Mouse (Mus musculus) limb, embryonic 12.5 days (tissue): ENCODE results near the gene Mxd4. TPM values are rescaled to one million over a fixed set of nuclear protein-coding genes. Genes with fewer than 3 reads are reported as not detected.

Experiments
- ATAC-seq: fragments of 200-750 bp; cut with Nextera tagmentation; 2 replicates; pipeline ENCODE4 v1.8.0; 2017; ENCODE audit warnings: low read depth, moderate TSS enrichment; ENCODE audit not compliant: insufficient number of reproducible peaks, insufficient read depth, low FRiP score, low TSS enrichment
- H3K27ac ChIP-seq: fragments of 300-500 bp; sonication (generic); 2 replicates; pipeline ENCODE4 v1.5.1; 2016; ENCODE audit warnings: mild to moderate bottlenecking, moderate library complexity
- H3K27me3 ChIP-seq: fragments of 300-500 bp; sonication (generic); 2 replicates; pipeline ENCODE4 v1.6.1; 2016; ENCODE audit warnings: mild to moderate bottlenecking, moderate library complexity
- H3K36me3 ChIP-seq: fragments of 300-500 bp; sonication (generic); 2 replicates; pipeline ENCODE4 v1.6.1; 2016; ENCODE audit warnings: mild to moderate bottlenecking, moderate library complexity
- H3K4me1 ChIP-seq: fragments of 300-500 bp; sonication (generic); replicated peaks from 2 replicates; pipeline ENCODE4 v1.6.1; 2016
- H3K4me2 ChIP-seq: fragments of 300-500 bp; sonication (generic); 2 replicates; pipeline ENCODE4 v1.6.1; 2016; ENCODE audit warnings: mild to moderate bottlenecking, moderate library complexity
- H3K4me3 ChIP-seq: fragments of 300-500 bp; sonication (generic); replicated peaks from 2 replicates; pipeline ENCODE4 v1.5.1; 2016; ENCODE audit warnings: mild to moderate bottlenecking
- H3K9ac ChIP-seq: fragments of 300-500 bp; sonication (generic); replicated peaks from 2 replicates; pipeline ENCODE4 v1.6.1; 2016; ENCODE audit warnings: mild to moderate bottlenecking, moderate library complexity
- H3K9me3 ChIP-seq: fragments of 300-500 bp; sonication (generic); 2 replicates; pipeline ENCODE4 v1.6.1; 2016; ENCODE audit warnings: mild to moderate bottlenecking, moderate library complexity
- WGBS: fragments of 180-500 bp; shearing (Covaris S2); methylation state at CpG from one replicate; pipeline ENCODE4 v1.1.7; 2016; 5-methylcytosine and 5-hydroxymethylcytosine counted together
- polyA plus RNA-seq: library from polyadenylated mRNA; unstranded; fragments of >200 nt; fragmentation: Nextera tagmentation; extraction: Ambion mirVana; gene quantifications from 2 replicates; pipeline ENCODE4 v1.2.1, GENCODE M21; 2016

Gene Mxd4
- polyA plus RNA-seq, 1 experiment from 2014 or later = 29.3 TPM

GRCm38 (mm10) chr5:34220001-34220400 is 32.5 kb upstream of the Mxd4 start:
- no peak overlapping the region for H3K4me3 ChIP-seq
- 81% methylated on average over 4 of the region's 4 CpGs for WGBS

GRCm38 (mm10) chr5:34218672-34219071 is 31.2 kb upstream of the Mxd4 start:
- H3K4me1 ChIP-seq = no peaks in the 10 kb centered on the region
- H3K27ac ChIP-seq = no peak overlapping the region
- H3K4me2 ChIP-seq = no peak overlapping the region
- H3K36me3 ChIP-seq = no peaks in the 10 kb centered on the region
- no peak overlapping the region for H3K4me3 ChIP-seq
- ATAC-seq = no peak
- H3K9ac ChIP-seq = no peak overlapping the region
- no peaks in the 10 kb centered on the region for H3K9me3 ChIP-seq
- 80% methylated on average over 5 of the region's 5 CpGs for WGBS
- H3K27me3 ChIP-seq = no peaks in the 10 kb centered on the region

More at GRCm38 (mm10) chr5:34220001-34220400, 32.5 kb upstream of the Mxd4 start:
- Histone ChIP-seq H3K4me2 (no peak overlapping the region), H3K4me1 (no peaks in the 10 kb centered on the region), H3K27me3 (no peaks in the 10 kb centered on the region), H3K9me3 (no peaks in the 10 kb centered on the region), H3K36me3 (no peaks in the 10 kb centered on the region), H3K27ac (no peak overlapping the region), H3K9ac (no peak overlapping the region)
- ATAC-seq = no peak

GRCm38 (mm10) chr5:34217756-34218155 is 30.2 kb upstream of the Mxd4 start:
- H3K4me2 ChIP-seq = no peak overlapping the region
- H3K9ac ChIP-seq = no peak overlapping the region
- no peak overlapping the region for H3K27ac ChIP-seq
- no peak for ATAC-seq
- H3K4me3 ChIP-seq = no peak overlapping the region
- H3K9me3 ChIP-seq = no peaks in the 10 kb centered on the region
- H3K36me3 ChIP-seq = no peaks in the 10 kb centered on the region
- WGBS = 48% methylated on average over 9 of the region's 9 CpGs
- no peaks in the 10 kb centered on the region for H3K4me1 ChIP-seq
- H3K27me3 ChIP-seq = no peaks in the 10 kb centered on the region

GRCm38 (mm10) chr5:34216025-34216424 is 28.5 kb upstream of the Mxd4 start:
- H3K27ac ChIP-seq = no peak overlapping the region
- H3K27me3 ChIP-seq = no peaks in the 10 kb centered on the region
- H3K9ac ChIP-seq = no peak overlapping the region
- H3K9me3 ChIP-seq = no peaks in the 10 kb centered on the region
- 79% methylated on average over 7 of the region's 7 CpGs for WGBS
- no peak overlapping the region for H3K4me2 ChIP-seq
- no peaks in the 10 kb centered on the region for H3K36me3 ChIP-seq
- no peaks in the 10 kb centered on the region for H3K4me1 ChIP-seq
- ATAC-seq = no peak
- no peak overlapping the region for H3K4me3 ChIP-seq

- WGBS = 82% methylated on average over 8 of the region's 8 CpGs
- no peaks in the 10 kb centered on the region for H3K27me3 ChIP-seq
- H3K27ac ChIP-seq = no peak overlapping the region
- H3K4me3 ChIP-seq = no peak overlapping the region
- H3K9me3 ChIP-seq = no peaks in the 10 kb centered on the region
- no peaks in the 10 kb centered on the region for H3K4me1 ChIP-seq
- ATAC-seq = no peak
- no peak overlapping the region for H3K4me2 ChIP-seq
- no peak overlapping the region for H3K9ac ChIP-seq
- H3K36me3 ChIP-seq = no peaks in the 10 kb centered on the region
These were observed 26.1 kb upstream of the Mxd4 start for GRCm38 (mm10) chr5:34213659-34214058.

- Histone ChIP-seq H3K4me1 (no peaks in the 10 kb centered on the region), H3K9ac (no peak overlapping the region), H3K27ac (no peak overlapping the region), H3K9me3 (no peaks in the 10 kb centered on the region), H3K27me3 (no peaks in the 10 kb centered on the region), H3K4me3 (no peak overlapping the region), H3K36me3 (no peaks in the 10 kb centered on the region), H3K4me2 (no peak overlapping the region)
- ATAC-seq = peak; percentile 82
- 0% methylated on average over 1 of the region's 1 CpGs for WGBS
These were observed 22.8 kb upstream of the Mxd4 start for GRCm38 (mm10) chr5:34210279-34210678.

GRCm38 (mm10) chr5:34207503-34207902 is 20.0 kb upstream of the Mxd4 start:
- Histone ChIP-seq H3K9me3 (no peaks in the 10 kb centered on the region), H3K27me3 (no peaks in the 10 kb centered on the region), H3K4me1 (no peaks in the 10 kb centered on the region), H3K27ac (no peak overlapping the region), H3K36me3 (no peaks in the 10 kb centered on the region), H3K4me2 (no peak overlapping the region), H3K4me3 (no peak overlapping the region), H3K9ac (no peak overlapping the region)
- WGBS = 39% methylated on average over 3 of the region's 3 CpGs
- no peak for ATAC-seq

GRCm38 (mm10) chr5:34205788-34206187 is 18.3 kb upstream of the Mxd4 start:
- Histone ChIP-seq H3K27ac (no peak overlapping the region), H3K9ac (no peak overlapping the region), H3K4me2 (no peak overlapping the region), H3K4me3 (no peak overlapping the region), H3K9me3 (no peaks in the 10 kb centered on the region), H3K36me3 (no peaks in the 10 kb centered on the region), H3K27me3 (no peaks in the 10 kb centered on the region), H3K4me1 (no peaks in the 10 kb centered on the region)
- no peak for ATAC-seq
- WGBS = 80% methylated on average over 2 of the region's 2 CpGs

- no peak overlapping the region for H3K9ac ChIP-seq
- H3K36me3 ChIP-seq = no peaks in the 10 kb centered on the region
- ATAC-seq = no peak
- no peaks in the 10 kb centered on the region for H3K9me3 ChIP-seq
- 78% methylated on average over 2 of the region's 2 CpGs for WGBS
- H3K4me3 ChIP-seq = no peak overlapping the region
- no peak overlapping the region for H3K4me2 ChIP-seq
- H3K27me3 ChIP-seq = no peaks in the 10 kb centered on the region
- H3K27ac ChIP-seq = no peak overlapping the region
- no peaks in the 10 kb centered on the region for H3K4me1 ChIP-seq
These were observed 17.4 kb upstream of the Mxd4 start for GRCm38 (mm10) chr5:34204911-34205310.

GRCm38 (mm10) chr5:34202006-34202405 is 14.5 kb upstream of the Mxd4 start:
- no peaks in the 10 kb centered on the region for H3K9me3 ChIP-seq
- WGBS = 88% methylated on average over 4 of the region's 4 CpGs
- H3K9ac ChIP-seq = no peak overlapping the region
- no peak overlapping the region for H3K27ac ChIP-seq
- ATAC-seq = no peak
- no peak overlapping the region for H3K4me3 ChIP-seq
- no peak overlapping the region for H3K4me2 ChIP-seq
- H3K4me1 ChIP-seq = no peaks in the 10 kb centered on the region
- H3K36me3 ChIP-seq = no peaks in the 10 kb centered on the region
- 0 out of 2 replicates have a peak, but pooled peaks cover 9% of the 10 kb centered on the region for H3K27me3 ChIP-seq

- H3K9ac ChIP-seq = no peak overlapping the region
- no peaks in the 10 kb centered on the region for H3K9me3 ChIP-seq
- H3K4me3 ChIP-seq = no peak overlapping the region
- no peak for ATAC-seq
- WGBS = 62% methylated on average over 2 of the region's 2 CpGs
- H3K27me3 ChIP-seq = 0 out of 2 replicates have a peak, but pooled peaks cover 9% of the 10 kb centered on the region
- no peaks in the 10 kb centered on the region for H3K4me1 ChIP-seq
- no peak overlapping the region for H3K27ac ChIP-seq
- no peaks in the 10 kb centered on the region for H3K36me3 ChIP-seq
- H3K4me2 ChIP-seq = no peak overlapping the region
These were observed 13.9 kb upstream of the Mxd4 start for GRCm38 (mm10) chr5:34201396-34201795.

GRCm38 (mm10) chr5:34198615-34199014 is 11.1 kb upstream of the Mxd4 start:
- ATAC-seq = no peak
- no peaks in the 10 kb centered on the region for H3K9me3 ChIP-seq
- no peak overlapping the region for H3K27ac ChIP-seq
- no peaks in the 10 kb centered on the region for H3K4me1 ChIP-seq
- WGBS = 81% methylated on average over 6 of the region's 6 CpGs
- H3K27me3 ChIP-seq = 0 out of 2 replicates have a peak, but pooled peaks cover 9% of the 10 kb centered on the region
- no peaks in the 10 kb centered on the region for H3K36me3 ChIP-seq
- no peak overlapping the region for H3K4me2 ChIP-seq
- H3K4me3 ChIP-seq = no peak overlapping the region
- H3K9ac ChIP-seq = no peak overlapping the region
